Mouse (Mus musculus): ENCODE measurements around the gene Sppl2b.
"Not testable (repeated sequence)": the region's sequence is repeated elsewhere in the genome, so short reads cannot be mapped to it uniquely, and the experiment has no call there.

Gene Sppl2b

GRCm38 (mm10) chr10:80824827-80825226 is 30.2 kb upstream of the Sppl2b start:
- no peak for DNase-seq

GRCm38 (mm10) chr10:80826151-80827062 is 28.7 kb upstream of the Sppl2b start, which contains the start of gene Oaz1:
TSS of gene Oaz1 (plus strand) at chr10:80826656.
- DNase-seq: peak; percentile 98

GRCm38 (mm10) chr10:80827063-80827869 is 27.8 kb upstream of the Sppl2b start:
- DNase-seq: no peak

GRCm38 (mm10) chr10:80827870-80828420 is 27.1 kb upstream of the Sppl2b start:
- DNase-seq: no peak

- DNase-seq: not testable (repeated sequence)
These were observed 26.5 kb upstream of the Sppl2b start for GRCm38 (mm10) chr10:80828587-80828986.

- no peak for DNase-seq
These were observed 25.5 kb upstream of the Sppl2b start for GRCm38 (mm10) chr10:80829359-80830278.

- peak; percentile 75 for DNase-seq
These were observed 23.9 kb upstream of the Sppl2b start for GRCm38 (mm10) chr10:80831136-80831535.

GRCm38 (mm10) chr10:80832818-80833217 is 22.3 kb upstream of the Sppl2b start:
- DNase-seq: no peak

GRCm38 (mm10) chr10:80835617-80836016 is 19.5 kb upstream of the Sppl2b start:
- no peak for DNase-seq

- no peak for DNase-seq
These were observed 18.1 kb upstream of the Sppl2b start for GRCm38 (mm10) chr10:80836949-80837379.

GRCm38 (mm10) chr10:80837827-80838226 is 17.2 kb upstream of the Sppl2b start:
- DNase-seq: no peak

- no peak for DNase-seq
These were observed 16.6 kb upstream of the Sppl2b start for GRCm38 (mm10) chr10:80838346-80838912.

- DNase-seq: no peak
These were observed 15.2 kb upstream of the Sppl2b start for GRCm38 (mm10) chr10:80839848-80840247.

GRCm38 (mm10) chr10:80841685-80842084 is 13.4 kb upstream of the Sppl2b start:
- DNase-seq: no peak

- no peak for DNase-seq
These were observed 12.7 kb upstream of the Sppl2b start for GRCm38 (mm10) chr10:80842334-80842733.

GRCm38 (mm10) chr10:80843087-80843930 is 11.8 kb upstream of the Sppl2b start:
- DNase-seq: no peak

- DNase-seq: no peak
These were observed 11.0 kb upstream of the Sppl2b start, which contains the start of gene Lingo3 for GRCm38 (mm10) chr10:80843931-80844547. TSS of gene Lingo3 (minus strand) at chr10:80844039.

GRCm38 (mm10) chr10:80845055-80845693 is 9.9 kb upstream of the Sppl2b start:
- DNase-seq: no peak

- no peak for DNase-seq
These were observed 9.3 kb upstream of the Sppl2b start for GRCm38 (mm10) chr10:80845732-80846131.

GRCm38 (mm10) chr10:80848571-80848970 is 6.5 kb upstream of the Sppl2b start:
- peak; percentile 82 for DNase-seq
